Mouse (Mus musculus) hindbrain, postnatal 0 days (tissue): ENCODE results near the gene Celf2. TPM values are rescaled to one million over a fixed set of nuclear protein-coding genes. Genes with fewer than 3 reads are reported as not detected.

Source experiments
- ATAC-seq: fragments of 200-750 bp; cut with Nextera tagmentation; 2 replicates; pipeline ENCODE4 v1.8.0; 2017; ENCODE audit warnings: mild to moderate bottlenecking, moderate TSS enrichment, moderate library complexity
- DNase-seq: peaks from one replicate; pipeline ENCODE4 v3.0.0-alpha.2; 2015; ENCODE audit warnings: low spot score
- H3K27ac ChIP-seq: fragments of 300-500 bp; sonication (generic); 2 replicates; pipeline ENCODE4 v1.5.1; 2014; ENCODE audit warnings: mild to moderate bottlenecking
- H3K27me3 ChIP-seq: fragments of 300-500 bp; sonication (generic); 2 replicates; pipeline ENCODE4 v1.6.1; 2014; ENCODE audit warnings: low read length, mixed read lengths; ENCODE audit not compliant: insufficient read depth
- H3K36me3 ChIP-seq: fragments of 300-500 bp; sonication (generic); 2 replicates; pipeline ENCODE4 v1.6.1; 2014; ENCODE audit warnings: low read length, mixed read lengths; ENCODE audit not compliant: insufficient read depth
- H3K4me1 ChIP-seq: fragments of 300-500 bp; sonication (generic); 2 replicates; pipeline ENCODE4 v1.6.1; 2014; ENCODE audit warnings: antibody characterized with exemption, low read length, mixed read lengths; ENCODE audit not compliant: insufficient read depth
- H3K4me2 ChIP-seq: fragments of 300-500 bp; sonication (generic); 2 replicates; pipeline ENCODE4 v1.6.1; 2014; ENCODE audit warnings: low read depth, mild to moderate bottlenecking, low read length, moderate library complexity, mixed read lengths
- H3K4me3 ChIP-seq: fragments of 300-500 bp; sonication (generic); 2 replicates; pipeline ENCODE4 v1.5.1; 2014; ENCODE audit warnings: low read length
- H3K9ac ChIP-seq: fragments of 300-500 bp; sonication (generic); replicated peaks from 2 replicates; pipeline ENCODE4 v1.6.1; 2014; ENCODE audit warnings: mild to moderate bottlenecking, low read length, moderate library complexity, mixed read lengths
- H3K9me3 ChIP-seq: fragments of 300-500 bp; sonication (generic); 2 replicates; pipeline ENCODE4 v1.6.1; 2016; ENCODE audit warnings: low read length, mixed read lengths
- CTCF ChIP-seq: IDR thresholded peaks from 2 replicates; pipeline ENCODE4 v1.5.1; 2016; ENCODE audit warnings: antibody characterized with exemption, control low read depth, low read depth
- WGBS: fragments of 180-500 bp; shearing (Covaris S2); extraction: QIAGEN DNeasy Blood & Tissue Kit; methylation state at CpG from one replicate; pipeline ENCODE4 v1.1.7; 2014; 5-methylcytosine and 5-hydroxymethylcytosine counted together
- polyA plus RNA-seq: library from polyadenylated mRNA; unstranded; fragments of >200 nt; fragmentation: Nextera tagmentation; extraction: Ambion mirVana; gene quantifications from 2 replicates; pipeline ENCODE4 v1.2.1, GENCODE M21; 2015
- total RNA-seq: library from RNA; depleted of rRNA; stranded (reverse); fragments of >200 nt; gene quantifications from 2 replicates; pipeline ENCODE4 v1.2.3, GENCODE M21; 2014

Celf2 gene
- total and polyA plus RNA-seq, 2 experiments from 2014 or later: 110 to 160 TPM

- Histone ChIP-seq H3K9ac (no peak overlapping the region), H3K4me3 (no peak overlapping the region), H3K27me3 (no peaks in the 10 kb centered on the region), H3K4me2 (no peak overlapping the region), H3K36me3 (no peaks in the 10 kb centered on the region), H3K27ac (no peak overlapping the region), H3K4me1 (no peaks in the 10 kb centered on the region), H3K9me3 (no peaks in the 10 kb centered on the region)
- WGBS: 68% methylated on average over 4 of the region's 4 CpGs
- TF ChIP-seq CTCF: no peak
- ATAC-seq (no peak), DNase-seq (no peak)
These were observed 27.3 kb downstream of the Celf2 start for GRCm38 (mm10) chr2:7482062-7482461.

GRCm38 (mm10) chr2:7460329-7461056, 48.9 kb downstream of the Celf2 start:
- Histone ChIP-seq H3K36me3 (no peaks in the 10 kb centered on the region), H3K4me2 (no peak overlapping the region), H3K27me3 (no peaks in the 10 kb centered on the region), H3K9ac (no peak overlapping the region), H3K27ac (no peak overlapping the region), H3K4me3 (no peak overlapping the region), H3K4me1 (no peaks in the 10 kb centered on the region), H3K9me3 (no peaks in the 10 kb centered on the region)
- ATAC-seq (no peak), DNase-seq (no peak)
- WGBS: 67% methylated on average over 5 of the region's 5 CpGs
- no peak for TF ChIP-seq CTCF

- Histone ChIP-seq H3K9ac (no peak overlapping the region), H3K36me3 (no peaks in the 10 kb centered on the region), H3K27ac (no peak overlapping the region), H3K9me3 (no peaks in the 10 kb centered on the region), H3K27me3 (no peaks in the 10 kb centered on the region), H3K4me2 (no peak overlapping the region), H3K4me1 (no peaks in the 10 kb centered on the region), H3K4me3 (no peak overlapping the region)
- 50% methylated on average over 8 of the region's 8 CpGs for WGBS
- peak; percentile 22 for DNase-seq
- no peak for TF ChIP-seq CTCF
- ATAC-seq: no peak
These were observed 70.6 kb downstream of the Celf2 start for GRCm38 (mm10) chr2:7438721-7439282.

GRCm38 (mm10) chr2:7426481-7426880, 82.9 kb downstream of the Celf2 start:
- no peak for TF ChIP-seq CTCF
- Histone ChIP-seq H3K36me3 (no peaks in the 10 kb centered on the region), H3K4me2 (no peak overlapping the region), H3K4me3 (no peak overlapping the region), H3K4me1 (no peaks in the 10 kb centered on the region), H3K9ac (no peak overlapping the region), H3K9me3 (no peaks in the 10 kb centered on the region), H3K27me3 (no peaks in the 10 kb centered on the region), H3K27ac (no peak overlapping the region)
- ATAC-seq: no peak
- DNase-seq: peak; percentile 4
- 55% methylated on average over 1 of the region's 1 CpGs for WGBS

GRCm38 (mm10) chr2:7400530-7400929, 108.8 kb downstream of the Celf2 start:
- Histone ChIP-seq H3K9ac (no peak overlapping the region), H3K36me3 (no peaks in the 10 kb centered on the region), H3K9me3 (no peaks in the 10 kb centered on the region), H3K4me3 (no peak overlapping the region), H3K4me2 (no peak overlapping the region), H3K4me1 (no peaks in the 10 kb centered on the region), H3K27me3 (no peaks in the 10 kb centered on the region), H3K27ac (no peak overlapping the region)
- no peak for DNase-seq
- no peak for ATAC-seq
- 80% methylated on average over 3 of the region's 3 CpGs for WGBS
- TF ChIP-seq CTCF: no peak

GRCm38 (mm10) chr2:7395935-7396334, 113.4 kb downstream of the Celf2 start:
- DNase-seq (peak; percentile 9), ATAC-seq (no peak)
- 17% methylated on average over 8 of the region's 8 CpGs for WGBS

GRCm38 (mm10) chr2:7395473-7395872, 113.9 kb downstream of the Celf2 start:
- H3K4me3 ChIP-seq: peak overlapping the region; percentile 40
- H3K9ac ChIP-seq: peak overlapping the region; percentile 40; the same call in 1 of the 2 replicates
- no peak for TF ChIP-seq CTCF
- H3K27me3 ChIP-seq: no peaks in the 10 kb centered on the region
- no peaks in the 10 kb centered on the region for H3K36me3 ChIP-seq
- H3K4me2 ChIP-seq: peak overlapping the region; percentile 61
- ATAC-seq (0 out of 2 replicates have a peak, but pooled peaks have one; percentile 29), DNase-seq (peak; percentile 57)
- H3K4me1 ChIP-seq: no peaks in the 10 kb centered on the region
- 0 out of 2 replicates have a peak overlapping the region, but pooled peaks have one; percentile 7 for H3K27ac ChIP-seq
- 13% methylated on average over 7 of the region's 7 CpGs for WGBS
- no peaks in the 10 kb centered on the region for H3K9me3 ChIP-seq

More at GRCm38 (mm10) chr2:7395935-7396334, 113.4 kb downstream of the Celf2 start:
- no peak for TF ChIP-seq CTCF
- Histone ChIP-seq H3K9me3 (no peaks in the 10 kb centered on the region), H3K27me3 (no peaks in the 10 kb centered on the region), H3K9ac (peak overlapping the region; percentile 40; the same call in 1 of the 2 replicates), H3K27ac (0 out of 2 replicates have a peak overlapping the region, but pooled peaks have one; percentile 7), H3K4me2 (peak overlapping the region; percentile 61), H3K36me3 (no peaks in the 10 kb centered on the region), H3K4me1 (no peaks in the 10 kb centered on the region), H3K4me3 (peak overlapping the region; percentile 40)
